Comparison of ENCODE assay signal across 8 mouse cellular contexts in genomic region chr7:112684626-112685561, GRCm38 (mm10). TPM values are rescaled to one million over a fixed set of nuclear protein-coding genes. Genes with fewer than 3 reads are reported as not detected.
DNase-seq lines count a peak whose midpoint lies in the region; ATAC-seq lines count a peak whose summit lies in the region.

No protein-coding gene starts in this region.

- DNase-seq in Muller cell, postnatal 12 days (ENCODE audit: inconsistent ontology term), result peak; percentile 70
- peak; percentile 65 for DNase-seq in embryonic facial prominence, embryonic 10.5 days (ENCODE audit: low spot score)
- DNase-seq in urinary bladder, adult 2 months (ENCODE audit: low spot score), result no peak
- no peak for DNase-seq in adrenal gland, postnatal 10 days

- peak overlapping the region; percentile 49 for H3K9ac ChIP-seq in heart, embryonic 11.5 days (ENCODE audit: low read depth, low read length)
- H3K9ac ChIP-seq in limb, embryonic 12.5 days (replicated peaks), result no peak overlapping the region
- H3K9ac ChIP-seq in neural tube, embryonic 14.5 days (replicated peaks; ENCODE audit: low read depth, low read length), result no peak overlapping the region

- H3K36me3 ChIP-seq in embryonic facial prominence, embryonic 10.5 days (replicated peaks), result no peaks in the 10 kb centered on the region
- no peaks in the 10 kb centered on the region for H3K36me3 ChIP-seq in heart, embryonic 11.5 days (ENCODE audit: control insufficient read depth, insufficient read depth, low read length)
- no peaks in the 10 kb centered on the region for H3K36me3 ChIP-seq in limb, embryonic 12.5 days
- no peaks in the 10 kb centered on the region for H3K36me3 ChIP-seq in neural tube, embryonic 14.5 days (ENCODE audit: control insufficient read depth, insufficient read depth, low read length)

- ATAC-seq in heart, embryonic 11.5 days (replicated peaks; ENCODE audit: insufficient number of reproducible peaks, low FRiP score, low TSS enrichment), result no peak; the same call in 1 of the 2 replicates
- ATAC-seq in limb, embryonic 12.5 days (ENCODE audit: insufficient number of reproducible peaks, insufficient read depth, low FRiP score, low TSS enrichment, low read depth), result no peak
- no peak for ATAC-seq in neural tube, embryonic 14.5 days (ENCODE audit: low read depth)
- no peak for ATAC-seq in megakaryocyte-erythroid progenitor cell, adult 5-6 weeks (replicated peaks; ENCODE audit: low FRiP score, low TSS enrichment, poor library complexity, severe bottlenecking)

- H3K27me3 ChIP-seq in embryonic facial prominence, embryonic 10.5 days (replicated peaks; ENCODE audit: low read depth, poor library complexity, severe bottlenecking), result no peaks in the 10 kb centered on the region
- H3K27me3 ChIP-seq in heart, embryonic 11.5 days (ENCODE audit: control insufficient read depth, insufficient read depth, low read length), result no peaks in the 10 kb centered on the region
- H3K27me3 ChIP-seq in limb, embryonic 12.5 days, result no peaks in the 10 kb centered on the region
- H3K27me3 ChIP-seq in neural tube, embryonic 14.5 days (ENCODE audit: control insufficient read depth, insufficient read depth, low read length), result no peaks in the 10 kb centered on the region

- H3K27ac ChIP-seq in embryonic facial prominence, embryonic 10.5 days (replicated peaks), result peak overlapping the region; percentile 66
- peak overlapping the region; percentile 74 for H3K27ac ChIP-seq in heart, embryonic 11.5 days (ENCODE audit: low read depth, low read length)
- no peak overlapping the region for H3K27ac ChIP-seq in limb, embryonic 12.5 days
- no peak overlapping the region for H3K27ac ChIP-seq in neural tube, embryonic 14.5 days (ENCODE audit: low read depth, low read length)

- H3K4me2 ChIP-seq in heart, embryonic 11.5 days, result peak overlapping the region; percentile 64
- peak overlapping the region; percentile 37 for H3K4me2 ChIP-seq in limb, embryonic 12.5 days
- H3K4me2 ChIP-seq in neural tube, embryonic 14.5 days (ENCODE audit: low read depth, low read length), result peak overlapping the region; percentile 14; the same call in 1 of the 2 replicates

- no peaks in the 10 kb centered on the region for H3K9me3 ChIP-seq in embryonic facial prominence, embryonic 10.5 days
- no peaks in the 10 kb centered on the region for H3K9me3 ChIP-seq in heart, embryonic 11.5 days (replicated peaks; ENCODE audit: control insufficient read depth, low read length)
- no peaks in the 10 kb centered on the region for H3K9me3 ChIP-seq in limb, embryonic 12.5 days
- H3K9me3 ChIP-seq in neural tube, embryonic 14.5 days (ENCODE audit: control insufficient read depth, low read length), result no peaks in the 10 kb centered on the region

- peak overlapping the region; percentile 45 for H3K4me3 ChIP-seq in embryonic facial prominence, embryonic 10.5 days
- peak overlapping the region; percentile 18; the same call in 1 of the 2 replicates for H3K4me3 ChIP-seq in heart, embryonic 11.5 days (ENCODE audit: low read depth, low read length)
- no peak overlapping the region for H3K4me3 ChIP-seq in limb, embryonic 12.5 days (replicated peaks)
- H3K4me3 ChIP-seq in neural tube, embryonic 14.5 days (ENCODE audit: low read depth, low read length), result no peak overlapping the region

- WGBS in embryonic facial prominence, embryonic 10.5 days, result 6% methylated on average over 23 of the region's 23 CpGs
- 9% methylated on average over 23 of the region's 23 CpGs for WGBS in heart, embryonic 11.5 days (ENCODE audit: insufficient replicate concordance)
- 15% methylated on average over 23 of the region's 23 CpGs for WGBS in limb, embryonic 12.5 days
- 8% methylated on average over 23 of the region's 23 CpGs for WGBS in neural tube, embryonic 14.5 days

- peaks cover 91% of the 10 kb centered on the region for H3K4me1 ChIP-seq in embryonic facial prominence, embryonic 10.5 days
- H3K4me1 ChIP-seq in heart, embryonic 11.5 days (ENCODE audit: control insufficient read depth, insufficient read depth, low read length), result peaks cover 78% of the 10 kb centered on the region
- peaks cover 80% of the 10 kb centered on the region for H3K4me1 ChIP-seq in limb, embryonic 12.5 days (replicated peaks)
- H3K4me1 ChIP-seq in neural tube, embryonic 14.5 days (ENCODE audit: control insufficient read depth, insufficient read depth, low read length), result peaks cover 33% of the 10 kb centered on the region

RNA-seq across cellular contexts. Expression of gene Tead1, which starts 5.8 kb away (rescaled TPM):
- 20.2 and 23.5 TPM in 2 replicates for polyA plus RNA-seq in embryonic facial prominence, embryonic 10.5 days (2016; fragmentation: Nextera tagmentation; extraction: Ambion mirVana)
- 23.2 and 35.5 TPM in 2 replicates for polyA plus RNA-seq in heart, embryonic 11.5 days (2014; fragmentation: Nextera tagmentation; extraction: Ambion mirVana)
- polyA plus RNA-seq in limb, embryonic 12.5 days (2016; fragmentation: Nextera tagmentation; extraction: Ambion mirVana), result 28.7 and 43.6 TPM in 2 replicates
- polyA plus RNA-seq in neural tube, embryonic 14.5 days (2014; fragmentation: Nextera tagmentation; extraction: Ambion mirVana), result 13.2 and 13.9 TPM in 2 replicates
- total RNA-seq in megakaryocyte-erythroid progenitor cell, adult 5-6 weeks (2014; fragmentation: Nextera tagmentation), result not detected in 2 replicates
- total RNA-seq in megakaryocyte-erythroid progenitor cell, adult 5-6 weeks (2017), result 2.5 TPM in 1 of 2 replicates, not detected in the other
- 43.5 and 60.2 TPM in 2 replicates for polyA plus RNA-seq in urinary bladder, adult 2 months (2012; rRNA removed)
- 10 to 100 TPM; 60.3 to 67.6 TPM for total RNA-seq in adrenal gland, postnatal 10 days (2021)

Comparison
In these comparisons a context has a peak if more than half of its experiments do, and no peak if none do; other contexts are left out.
1. DNase-seq: peak in Muller cell, postnatal 12 days (single experiment) and embryonic facial prominence, embryonic 10.5 days (single experiment); none in urinary bladder, adult 2 months (single experiment) and adrenal gland, postnatal 10 days (single experiment).
2. H3K27ac ChIP-seq: peak in embryonic facial prominence, embryonic 10.5 days (single experiment) and heart, embryonic 11.5 days (single experiment); none in limb, embryonic 12.5 days (single experiment) and neural tube, embryonic 14.5 days (single experiment).
3. H3K4me3 ChIP-seq: peak in embryonic facial prominence, embryonic 10.5 days (single experiment) and heart, embryonic 11.5 days (single experiment); none in limb, embryonic 12.5 days (single experiment) and neural tube, embryonic 14.5 days (single experiment).
4. H3K4me2 ChIP-seq: peak in every context shown above with its lines; median percentile 64 in heart, embryonic 11.5 days; 37 in limb, embryonic 12.5 days; 14 in neural tube, embryonic 14.5 days.